Mouse (Mus musculus): Measurements from ENCODE around the gene Dhodh. TPM values are rescaled to one million over a fixed set of nuclear protein-coding genes. Genes with fewer than 3 reads are reported as not detected.

Gene Dhodh
- polyA plus RNA-seq (2015; fragmentation: Nextera tagmentation; extraction: Ambion mirVana), result 16.7 and 17.5 TPM in 2 replicates

DNA sequence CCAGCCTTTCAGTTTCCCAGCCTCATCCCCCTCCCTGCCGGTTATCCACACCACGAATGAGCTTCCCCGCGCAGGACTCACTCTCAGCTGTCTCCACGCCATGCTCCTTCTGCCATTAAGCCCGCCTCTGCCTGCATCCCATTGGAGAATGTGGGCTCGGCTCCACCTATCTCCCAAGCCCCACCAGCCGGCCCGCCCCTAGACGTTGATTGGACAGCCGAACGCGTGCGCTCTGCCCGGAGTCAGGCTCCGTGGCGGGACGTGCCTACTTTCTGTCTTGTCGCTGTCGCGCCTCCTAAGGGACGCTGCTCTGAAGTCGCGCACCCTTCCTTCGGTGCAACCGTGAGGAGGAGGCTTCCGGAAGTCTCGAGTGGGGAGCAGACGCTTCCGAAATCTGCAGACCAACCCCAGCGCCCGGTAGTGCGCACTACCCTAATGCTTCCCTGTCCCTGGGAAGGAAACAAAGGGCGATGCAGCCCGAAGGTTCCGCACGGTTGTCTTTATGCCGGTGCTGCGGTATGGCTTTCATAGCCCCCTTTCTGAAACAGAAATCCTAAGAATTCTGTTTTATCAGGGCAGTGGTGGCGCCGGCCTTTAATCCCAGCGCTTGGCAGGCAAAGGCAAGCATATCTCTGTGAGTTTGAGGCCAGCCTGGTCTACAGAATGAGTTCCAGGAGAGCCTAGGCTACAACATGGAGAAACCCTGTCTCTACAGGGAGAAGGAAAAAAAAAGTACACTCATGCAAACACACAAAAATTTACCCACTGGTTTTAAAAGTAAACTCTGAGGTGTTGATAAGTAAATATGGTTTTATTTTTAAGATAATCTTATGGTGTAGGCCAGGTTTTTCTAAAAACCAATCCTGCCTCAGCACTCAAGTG, at the start of gene Dhodh:
TSS of gene Dhodh (minus strand) at position 403 of the 882 bp plus-strand sequence.

DNA sequence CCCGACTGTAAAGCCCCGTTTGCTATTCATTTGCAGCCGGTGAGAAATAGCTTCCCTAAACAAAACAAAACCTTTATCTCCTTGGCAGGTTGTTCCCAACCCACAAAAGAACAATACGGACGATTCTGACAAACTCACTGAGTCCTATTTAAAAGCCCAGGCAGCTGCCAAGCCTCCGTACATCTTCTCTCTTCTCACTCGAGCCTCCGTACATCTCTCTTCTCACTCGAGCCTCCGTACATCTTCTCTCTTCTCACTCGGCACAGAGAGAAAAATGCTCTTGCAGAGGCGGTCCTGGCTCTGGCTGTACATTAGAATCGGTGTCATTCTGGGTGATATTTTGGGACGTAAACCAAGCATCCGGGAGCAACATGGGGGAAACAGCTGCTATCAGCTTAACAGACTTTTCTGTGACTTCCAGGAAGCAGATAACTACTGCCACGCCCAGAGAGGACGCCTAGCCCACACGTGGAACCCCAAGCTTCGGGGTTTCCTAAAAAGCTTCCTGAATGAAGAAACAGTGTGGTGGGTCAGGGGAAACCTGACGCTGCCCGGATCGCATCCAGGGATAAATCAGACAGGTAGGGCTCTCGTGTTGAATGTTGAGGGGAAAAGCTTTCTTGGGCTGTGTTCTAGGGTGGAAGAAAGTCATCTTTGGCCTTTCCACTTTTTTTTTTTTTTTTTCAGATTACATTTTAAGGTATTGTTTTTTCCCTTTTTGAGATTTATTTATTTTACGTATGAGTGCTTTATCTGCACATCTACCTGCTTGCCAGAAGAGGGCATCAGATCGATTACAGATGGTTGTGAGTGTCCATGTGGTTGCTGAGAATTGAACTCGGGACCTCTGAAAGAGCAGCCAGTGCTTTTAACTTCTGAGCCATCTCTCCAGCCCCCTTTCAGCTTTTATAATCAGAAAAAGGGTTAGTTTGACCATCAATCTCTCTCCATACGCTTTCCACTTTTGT, 6.1 kb upstream of the Dhodh start, which contains the start of gene Pkd1l3:
TSS of gene Pkd1l3 (plus strand) at position 275 of the 968 bp plus-strand sequence.

GRCm38 (mm10) chr8:109578900-109579301, 29.6 kb downstream of the Dhodh start, which contains the start of gene Hp:
TSS of gene Hp (minus strand) at chr8:109579172.

GRCm38 (mm10) chr8:109565498-109566333, 42.8 kb downstream of the Dhodh start, which contains the start of the genes Dhx38 and Txnl4b:
TSS of gene Dhx38 (minus strand) at chr8:109565861.
TSS of gene Txnl4b (plus strand) at chr8:109565892.

Other genes starting within 250 kb of the Dhodh start
- not detected in 2 replicates for gene Pmfbp1, start 114.6 kb downstream of the Dhodh start, polyA plus RNA-seq (2015; fragmentation: Nextera tagmentation; extraction: Ambion mirVana)
- 8.6 and 8.9 TPM in 2 replicates for gene Dhx38, start 42.8 kb downstream of the Dhodh start, polyA plus RNA-seq (2015; fragmentation: Nextera tagmentation; extraction: Ambion mirVana)
- gene Txnl4b, start 42.8 kb downstream of the Dhodh start, polyA plus RNA-seq (2015; fragmentation: Nextera tagmentation; extraction: Ambion mirVana), result 19.5 and 19.6 TPM in 2 replicates
- gene Hp, start 29.5 kb downstream of the Dhodh start, polyA plus RNA-seq (2015; fragmentation: Nextera tagmentation; extraction: Ambion mirVana), result 5.2 and 6.3 TPM in 2 replicates
- not detected in 2 replicates for gene Pkd1l3, start 5.8 kb upstream of the Dhodh start, polyA plus RNA-seq (2015; fragmentation: Nextera tagmentation; extraction: Ambion mirVana)
- gene Ist1, start 84.6 kb upstream of the Dhodh start, polyA plus RNA-seq (2015; fragmentation: Nextera tagmentation; extraction: Ambion mirVana), result 72.5 and 75.1 TPM in 2 replicates
- gene Zfp821, start 96.9 kb upstream of the Dhodh start, polyA plus RNA-seq (2015; fragmentation: Nextera tagmentation; extraction: Ambion mirVana), result 10.7 and 11.8 TPM in 2 replicates
- gene Atxn1l, start 129.1 kb upstream of the Dhodh start, polyA plus RNA-seq (2015; fragmentation: Nextera tagmentation; extraction: Ambion mirVana), result 3.3 and 4.2 TPM in 2 replicates
- 20.5 and 23.7 TPM in 2 replicates for gene Ap1g1, start 169.9 kb upstream of the Dhodh start, polyA plus RNA-seq (2015; fragmentation: Nextera tagmentation; extraction: Ambion mirVana)

Data from urinary bladder, postnatal 0 days (tissue).